Mouse (Mus musculus) thymus, postnatal 0 days (tissue): Measurements from ENCODE around the gene Spic. TPM values are rescaled to one million over a fixed set of nuclear protein-coding genes. Genes with fewer than 3 reads are reported as not detected.

ENCODE experiments used
- DNase-seq: peaks from one replicate; pipeline ENCODE4 v3.0.0-alpha.2; 2015; ENCODE audit warnings: low spot score
- polyA plus RNA-seq: library from polyadenylated mRNA; unstranded; fragments of >200 nt; fragmentation: Nextera tagmentation; extraction: Ambion mirVana; gene quantifications from 2 replicates; pipeline ENCODE4 v1.2.1, GENCODE M21; 2015

Spic gene
- polyA plus RNA-seq, 1 experiment from 2014 or later = 16.3 TPM

- no peak for DNase-seq
Observed at GRCm38 (mm10) chr10:88645448-88645847, 39.4 kb downstream of the Spic start.

GRCm38 (mm10) chr10:88631330-88631953 lies 53.4 kb downstream of the Spic start:
- DNase-seq = no peak

DNA sequence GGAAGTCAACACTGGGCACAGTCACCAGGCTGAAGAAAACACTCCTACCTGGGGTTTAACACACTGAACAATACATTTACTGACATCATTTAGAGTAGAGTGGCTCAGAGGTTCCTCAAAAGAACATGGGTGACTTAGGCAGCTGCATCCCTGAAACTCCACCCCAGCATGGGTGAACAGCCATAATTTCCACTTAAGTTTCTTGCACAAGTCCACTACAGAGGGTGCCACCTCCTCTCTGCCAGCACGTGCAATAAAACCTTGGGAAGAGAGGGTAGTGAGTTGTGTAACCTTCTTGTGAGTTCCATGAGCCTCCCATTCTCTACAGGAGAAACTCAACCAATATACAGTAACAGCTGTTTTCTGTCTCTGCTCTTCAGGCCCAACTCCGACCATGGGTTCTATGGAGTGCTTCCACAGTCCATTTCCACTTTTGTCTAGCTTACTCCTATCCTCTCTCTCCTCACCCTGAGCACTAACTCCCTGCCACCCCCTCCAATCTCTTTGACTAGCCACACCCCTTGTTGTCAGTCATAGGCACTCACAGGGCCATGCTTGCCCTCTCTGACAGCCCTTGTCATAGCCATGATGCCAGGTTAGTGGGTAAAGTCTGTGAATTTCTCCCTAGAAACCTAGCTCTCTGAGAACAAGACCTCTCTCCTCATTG lies 54.0 kb downstream of the Spic start:
- DNase-seq = no peak

DNA sequence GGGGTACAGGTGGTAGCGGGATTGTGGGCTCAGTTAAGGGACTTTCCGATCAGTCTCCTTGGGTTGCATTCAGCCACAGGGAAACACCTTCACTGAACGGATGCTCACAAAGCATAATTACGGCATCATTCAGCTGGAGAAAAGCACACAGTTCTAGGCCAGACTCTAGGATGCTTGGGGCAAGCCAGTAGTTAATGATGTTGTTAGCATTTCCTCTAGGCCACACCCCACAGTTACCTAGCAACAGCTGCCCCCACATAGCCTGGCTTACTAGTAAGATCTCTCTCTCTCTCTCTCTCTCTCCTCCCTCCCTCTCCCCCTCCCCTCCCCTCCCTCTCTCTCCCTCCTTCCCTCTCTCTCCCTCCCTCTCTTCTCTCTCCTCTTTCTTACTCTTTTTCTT lies 57.8 kb downstream of the Spic start:
- DNase-seq = no peak

DNA sequence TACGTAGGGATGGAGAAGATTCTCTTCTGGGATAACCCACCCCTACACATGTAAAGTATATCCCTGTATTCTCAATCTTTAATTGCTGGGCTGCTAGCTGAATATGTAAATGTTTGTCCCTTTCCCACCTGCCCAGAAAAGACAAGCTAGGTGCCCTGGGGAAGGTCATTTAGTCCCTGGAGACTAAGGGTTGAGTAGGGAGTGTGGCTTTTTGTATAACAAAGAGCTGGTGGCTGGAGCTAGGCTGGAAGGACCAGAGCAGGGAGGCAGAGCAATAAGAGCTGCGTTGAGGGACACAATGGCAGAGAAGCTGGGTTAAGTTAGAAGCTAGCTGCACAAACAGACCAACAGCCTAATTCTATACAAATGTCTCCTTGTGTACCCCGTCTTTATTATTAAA lies 58.6 kb downstream of the Spic start:
- DNase-seq = no peak

Other genes starting within 250 kb of the Spic start
- 0.16 TPM in 1 of 2 replicates, not detected in the other for gene Sycp3, start 225.4 kb downstream of the Spic start, polyA plus RNA-seq
- 10.0 and 12.4 TPM in 2 replicates for gene Chpt1, start 180.9 kb downstream of the Spic start, polyA plus RNA-seq
- 1.3 and 1.7 TPM in 2 replicates for gene Mybpc1, start 79.9 kb downstream of the Spic start, polyA plus RNA-seq
- 114 and 124 TPM in 2 replicates for gene Arl1, start 45.8 kb upstream of the Spic start, polyA plus RNA-seq
- 9.5 and 9.8 TPM in 2 replicates for gene Utp20, start 141.8 kb upstream of the Spic start, polyA plus RNA-seq
- gene Slc5a8, start 201.0 kb upstream of the Spic start, polyA plus RNA-seq = 0.63 and 0.70 TPM in 2 replicates